ENCODE assay signal across 9 mouse cellular contexts in the genomic region with DNA sequence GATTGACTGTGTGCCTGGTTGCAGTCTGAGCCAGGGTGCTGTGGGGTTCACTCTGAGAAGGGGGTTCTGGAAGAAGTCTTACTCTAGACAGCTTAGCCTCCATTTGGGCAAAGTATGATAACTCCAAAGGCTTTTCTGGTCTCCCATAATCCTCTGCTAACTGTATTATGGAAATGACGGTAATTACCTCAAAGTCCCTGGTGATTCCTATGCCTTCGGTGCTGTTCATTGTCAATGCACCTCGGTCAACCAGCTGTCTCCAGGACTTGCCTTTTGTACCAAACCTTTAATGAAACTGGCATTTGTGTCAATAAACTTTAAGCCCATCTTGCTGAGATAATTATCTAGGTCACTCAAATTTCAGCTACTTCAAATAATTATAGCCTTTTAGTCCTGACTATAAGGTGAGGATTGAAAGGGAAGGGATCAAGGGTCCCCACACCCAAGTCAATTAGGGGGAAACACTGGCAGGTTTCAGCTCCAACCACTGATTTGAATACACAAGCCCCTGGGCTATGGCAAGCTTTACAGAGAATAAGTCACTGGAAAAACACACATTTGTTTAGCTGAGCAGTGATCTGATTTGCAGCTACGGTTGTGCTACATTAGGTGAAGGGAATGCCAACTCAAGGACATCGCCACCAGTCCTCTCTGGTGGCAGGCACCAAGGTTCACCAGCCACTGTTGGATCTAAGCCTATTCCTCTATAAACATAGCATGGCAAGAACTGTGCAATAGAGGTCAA.
DNase-seq lines count a peak whose midpoint lies in the region; ATAC-seq lines count a peak whose summit lies in the region.
"Had no signal": no experiment of that assay in that cellular context is flagged by ENCODE, and none has a peak within 500 bp of the region (broad histone marks: within the 10 kb centered on the region; RNA-seq: fewer than 3 reads in every experiment).

No protein-coding gene starts in this region.

- H3K4me2 ChIP-seq in neural tube, embryonic 12.5 days (replicated peaks), result no peak overlapping the region
- H3K4me2 ChIP-seq in hindbrain, embryonic 11.5 days (replicated peaks; ENCODE audit: low read depth, low read length), result no peak overlapping the region
- H3K4me2 ChIP-seq in midbrain, embryonic 11.5 days, result no peak overlapping the region
- H3K4me2 ChIP-seq: lung, embryonic 15.5 days had no signal

- no peak for ATAC-seq in neural tube, embryonic 12.5 days (ENCODE audit: low FRiP score, low read depth)
- no peak for ATAC-seq in hindbrain, embryonic 11.5 days (ENCODE audit: low FRiP score)
- ATAC-seq in midbrain, embryonic 11.5 days (ENCODE audit: low FRiP score), result no peak

- H3K4me1 ChIP-seq in neural tube, embryonic 12.5 days, result peaks cover 17% of the 10 kb centered on the region; the same call in 1 of the 2 replicates
- no peaks in the 10 kb centered on the region; the same call in 1 of the 2 replicates for H3K4me1 ChIP-seq in hindbrain, embryonic 11.5 days (replicated peaks; ENCODE audit: control insufficient read depth, insufficient read depth, low read length)
- peaks cover 9% of the 10 kb centered on the region for H3K4me1 ChIP-seq in midbrain, embryonic 11.5 days (ENCODE audit: control insufficient read depth, insufficient read depth, low read length)
- H3K4me1 ChIP-seq: lung, embryonic 15.5 days had no signal

- peak overlapping the region; percentile 26 for H3K27ac ChIP-seq in neural tube, embryonic 12.5 days
- H3K27ac ChIP-seq in hindbrain, embryonic 11.5 days (ENCODE audit: low read depth, low read length), result peak overlapping the region; percentile 52
- 0 out of 2 replicates have a peak overlapping the region, but pooled peaks have one; percentile 2 for H3K27ac ChIP-seq in midbrain, embryonic 11.5 days (ENCODE audit: low read depth, low read length)
- H3K27ac ChIP-seq: lung, embryonic 15.5 days had no signal

- no peaks in the 10 kb centered on the region for H3K36me3 ChIP-seq in neural tube, embryonic 12.5 days
- no peaks in the 10 kb centered on the region for H3K36me3 ChIP-seq in hindbrain, embryonic 11.5 days (ENCODE audit: control insufficient read depth, insufficient read depth, low read length)
- H3K36me3 ChIP-seq in midbrain, embryonic 11.5 days (ENCODE audit: control insufficient read depth, insufficient read depth, low read length), result no peaks in the 10 kb centered on the region
- H3K36me3 ChIP-seq: lung, embryonic 15.5 days had no signal

- DNase-seq in neural tube, embryonic 10.5 days (ENCODE audit: extremely low spot score, low spot score), result no peak
- peak; percentile 21 for DNase-seq in hindbrain, embryonic 11.5 days (ENCODE audit: low spot score)
- DNase-seq in midbrain, embryonic 11.5 days (ENCODE audit: low spot score, missing footprints), result no peak
- no peak for DNase-seq in embryo, embryonic 10.5 days (ENCODE audit: low spot score)
- DNase-seq in urinary bladder, postnatal 4 days (ENCODE audit: low spot score in 2 of 2), result no peak
- no peak for DNase-seq in left cerebral cortex, postnatal 4 days
- DNase-seq: thymus, postnatal 4 days had no signal

- no peak overlapping the region for H3K4me3 ChIP-seq in neural tube, embryonic 12.5 days
- no peak overlapping the region for H3K4me3 ChIP-seq in hindbrain, embryonic 11.5 days (ENCODE audit: low read depth, low read length)
- no peak overlapping the region for H3K4me3 ChIP-seq in midbrain, embryonic 11.5 days (ENCODE audit: low read depth, low read length)
- H3K4me3 ChIP-seq: lung, embryonic 15.5 days had no signal

- no peak overlapping the region for H3K9ac ChIP-seq in neural tube, embryonic 12.5 days
- H3K9ac ChIP-seq in hindbrain, embryonic 11.5 days (ENCODE audit: low read depth, low read length), result no peak overlapping the region
- no peak overlapping the region for H3K9ac ChIP-seq in midbrain, embryonic 11.5 days (ENCODE audit: low read length)
- H3K9ac ChIP-seq: lung, embryonic 15.5 days had no signal

- no peaks in the 10 kb centered on the region for H3K27me3 ChIP-seq in neural tube, embryonic 12.5 days (replicated peaks)
- no peaks in the 10 kb centered on the region for H3K27me3 ChIP-seq in hindbrain, embryonic 11.5 days (ENCODE audit: control insufficient read depth, insufficient read depth, low read length)
- no peaks in the 10 kb centered on the region for H3K27me3 ChIP-seq in midbrain, embryonic 11.5 days (ENCODE audit: control insufficient read depth, insufficient read depth, low read length)
- H3K27me3 ChIP-seq: lung, embryonic 15.5 days had no signal

- intact Hi-C loops in left cerebral cortex, postnatal 4 days (cut with DNase I), result no loop called here

- 59% methylated on average over 5 of the region's 5 CpGs for WGBS in neural tube, embryonic 12.5 days
- WGBS in hindbrain, embryonic 11.5 days, result 72% methylated on average over 5 of the region's 5 CpGs
- WGBS in midbrain, embryonic 11.5 days, result 66% methylated on average over 5 of the region's 5 CpGs

- no peaks in the 10 kb centered on the region for H3K9me3 ChIP-seq in neural tube, embryonic 12.5 days
- no peaks in the 10 kb centered on the region for H3K9me3 ChIP-seq in hindbrain, embryonic 11.5 days (ENCODE audit: control insufficient read depth, low read length)
- no peaks in the 10 kb centered on the region for H3K9me3 ChIP-seq in midbrain, embryonic 11.5 days (ENCODE audit: control insufficient read depth, low read length)
- H3K9me3 ChIP-seq: lung, embryonic 15.5 days had no signal

Comparison
In these comparisons a context has a peak if more than half of its experiments do, and no peak if none do; other contexts are left out.
1. H3K27ac ChIP-seq: peak in every context shown above with its lines; median percentile 52 in hindbrain, embryonic 11.5 days; 26 in neural tube, embryonic 12.5 days; 2 in midbrain, embryonic 11.5 days.